Mouse (Mus musculus) megakaryocyte, embryonic 14.5 days (primary cell): Measurements from ENCODE around the gene Cxcr2.

Experiments used
- FLI1 ChIP-seq: IDR thresholded peaks from 2 replicates; pipeline ENCODE4 v1.6.1; 2012; ENCODE audit warnings: low read length, inconsistent platforms, mixed read lengths
- GATA1 ChIP-seq: IDR thresholded peaks from 3 replicates; pipeline ENCODE4 v1.6.1; 2012; ENCODE audit warnings: mixed read lengths, low read length, inconsistent platforms, borderline replicate concordance

- no peak for TF ChIP-seq FLI1
- no peak for TF ChIP-seq GATA1
Measured at GRCm38 (mm10) chr1:74175731-74176130, 21.9 kb downstream of the Cxcr2 start.
